Mouse (Mus musculus) liver, embryonic 13.5 days (tissue): ENCODE results near the gene Adgrg5. TPM values are rescaled to one million over a fixed set of nuclear protein-coding genes. Genes with fewer than 3 reads are reported as not detected.

ENCODE experiments used
- ATAC-seq: fragments of 200-750 bp; cut with Nextera tagmentation; 2 replicates; pipeline ENCODE4 v1.8.0; 2017; ENCODE audit warnings: low read depth, mild to moderate bottlenecking, moderate number of reproducible peaks, moderate library complexity
- DNase-seq: peaks from one replicate; pipeline ENCODE4 v3.0.0; 2022
- H3K27ac ChIP-seq: fragments of 300-500 bp; sonication (generic); 2 replicates; pipeline ENCODE4 v1.5.1; 2015; ENCODE audit warnings: moderate library complexity, mild to moderate bottlenecking, inconsistent platforms
- H3K27me3 ChIP-seq: fragments of 300-500 bp; sonication (generic); 2 replicates; pipeline ENCODE4 v1.6.1; 2015; ENCODE audit warnings: mild to moderate bottlenecking, inconsistent platforms
- H3K36me3 ChIP-seq: fragments of 300-500 bp; sonication (generic); 2 replicates; pipeline ENCODE4 v1.6.1; 2015; ENCODE audit warnings: mild to moderate bottlenecking, inconsistent platforms
- H3K4me1 ChIP-seq: fragments of 300-500 bp; sonication (generic); replicated peaks from 2 replicates; pipeline ENCODE4 v1.6.1; 2015; ENCODE audit warnings: inconsistent platforms
- H3K4me2 ChIP-seq: fragments of 300-500 bp; sonication (generic); 2 replicates; pipeline ENCODE4 v1.6.1; 2015; ENCODE audit warnings: inconsistent platforms, mild to moderate bottlenecking, moderate library complexity
- H3K4me3 ChIP-seq: fragments of 300-500 bp; sonication (generic); replicated peaks from 2 replicates; pipeline ENCODE4 v1.5.1; 2015; ENCODE audit warnings: mild to moderate bottlenecking, inconsistent platforms
- H3K9ac ChIP-seq: fragments of 300-500 bp; sonication (generic); 2 replicates; pipeline ENCODE4 v1.6.1; 2015; ENCODE audit warnings: mild to moderate bottlenecking, inconsistent platforms
- H3K9me3 ChIP-seq: fragments of 300-500 bp; sonication (generic); replicated peaks from 2 replicates; pipeline ENCODE4 v1.6.1; 2016; ENCODE audit warnings: inconsistent platforms
- WGBS: fragments of 180-500 bp; shearing (Covaris S2); methylation state at CpG from one replicate; pipeline ENCODE4 v1.1.7; 2015; ENCODE audit not compliant: insufficient replicate concordance; 5-methylcytosine and 5-hydroxymethylcytosine counted together
- polyA plus RNA-seq: library from polyadenylated mRNA; unstranded; fragments of >200 nt; fragmentation: Nextera tagmentation; extraction: Ambion mirVana; gene quantifications from 2 replicates; pipeline ENCODE4 v1.2.1, GENCODE M21; 2015

Adgrg5 gene
- 0.43 and 0.52 TPM in 2 replicates for polyA plus RNA-seq

- DNase-seq (no peak), ATAC-seq (no peak)
- no peaks in the 10 kb centered on the region for H3K36me3 ChIP-seq
- peak within 1 kb of the TSS; percentile 54; the same call in 1 of the 2 replicates for H3K9ac ChIP-seq
- 32% methylated on average over 8 of the region's 8 CpGs for WGBS
- no peak within 1 kb of the TSS for H3K4me3 ChIP-seq
- no peaks in the 10 kb centered on the region for H3K9me3 ChIP-seq
- H3K4me1 ChIP-seq = peaks cover 48% of the 10 kb centered on the region
- peak within 1 kb of the TSS; percentile 46 for H3K4me2 ChIP-seq
- peaks cover 2% of the 10 kb centered on the region for H3K27me3 ChIP-seq
- H3K27ac ChIP-seq = peak within 1 kb of the TSS; percentile 73
Measured at GRCm38 (mm10) chr8:94923405-94923804, at the start of gene Adgrg5. TSS of gene Adgrg5 (plus strand) at chr8:94923694.

GRCm38 (mm10) chr8:94874358-94874757 is 49.1 kb upstream of the Adgrg5 start:
- Histone ChIP-seq H3K4me3 (peak overlapping the region; percentile 85), H3K36me3 (peaks cover 16% of the 10 kb centered on the region), H3K4me2 (peak overlapping the region; percentile 90), H3K27ac (peak overlapping the region; percentile 96), H3K27me3 (peaks cover 55% of the 10 kb centered on the region), H3K4me1 (peaks cover 77% of the 10 kb centered on the region), H3K9me3 (no peaks in the 10 kb centered on the region), H3K9ac (peak overlapping the region; percentile 94)
- peak; percentile 71 for DNase-seq
- ATAC-seq = peak; percentile 41
- WGBS = 11% methylated on average over 6 of the region's 6 CpGs

- Histone ChIP-seq H3K4me3 (peak overlapping the region; percentile 85), H3K9ac (peak overlapping the region; percentile 94), H3K4me2 (peak overlapping the region; percentile 90), H3K27ac (peak overlapping the region; percentile 96), H3K4me1 (peaks cover 68% of the 10 kb centered on the region), H3K27me3 (peaks cover 45% of the 10 kb centered on the region), H3K36me3 (peaks cover 8% of the 10 kb centered on the region), H3K9me3 (no peaks in the 10 kb centered on the region)
- DNase-seq (no peak), ATAC-seq (peak; percentile 46)
- 18% methylated on average over 17 of the region's 17 CpGs for WGBS
Measured at GRCm38 (mm10) chr8:94875096-94875870, 48.2 kb upstream of the Adgrg5 start.

- no peak for DNase-seq
- Histone ChIP-seq H3K4me2 (peak overlapping the region; percentile 90), H3K9me3 (no peaks in the 10 kb centered on the region), H3K27ac (peak overlapping the region; percentile 96), H3K36me3 (peaks cover 3% of the 10 kb centered on the region), H3K27me3 (peaks cover 41% of the 10 kb centered on the region), H3K9ac (peak overlapping the region; percentile 94), H3K4me3 (peak overlapping the region; percentile 85), H3K4me1 (peaks cover 67% of the 10 kb centered on the region)
- WGBS = 1% methylated on average over 13 of the region's 20 CpGs
- peak; percentile 17 for ATAC-seq
Measured at GRCm38 (mm10) chr8:94875871-94876150, 47.7 kb upstream of the Adgrg5 start.

GRCm38 (mm10) chr8:94876197-94876730 is 47.2 kb upstream of the Adgrg5 start, which contains the start of gene Dok4:
TSS of gene Dok4 (minus strand) at chr8:94876330.
- Histone ChIP-seq H3K9ac (peak within 1 kb of the TSS; percentile 94), H3K27me3 (peaks cover 38% of the 10 kb centered on the region), H3K9me3 (no peaks in the 10 kb centered on the region), H3K4me1 (peaks cover 62% of the 10 kb centered on the region), H3K4me2 (peak within 1 kb of the TSS; percentile 90), H3K27ac (peak within 1 kb of the TSS; percentile 96), H3K36me3 (no peaks in the 10 kb centered on the region; the same call in none of the 2 replicates), H3K4me3 (peak within 1 kb of the TSS; percentile 85)
- WGBS = under 1% methylated on average over 26 of the region's 37 CpGs
- ATAC-seq = peak; percentile 84
- peak; percentile 85 for DNase-seq

GRCm38 (mm10) chr8:94876820-94877219 is 46.7 kb upstream of the Adgrg5 start:
- DNase-seq (no peak), ATAC-seq (no peak)
- Histone ChIP-seq H3K36me3 (no peaks in the 10 kb centered on the region; the same call in 1 of the 2 replicates), H3K27ac (peak overlapping the region; percentile 83), H3K4me1 (peaks cover 56% of the 10 kb centered on the region), H3K9me3 (no peaks in the 10 kb centered on the region), H3K9ac (peak overlapping the region; percentile 56), H3K4me3 (peak overlapping the region; percentile 85; the same call in 1 of the 2 replicates), H3K4me2 (peak overlapping the region; percentile 90), H3K27me3 (peaks cover 33% of the 10 kb centered on the region)
- 39% methylated on average over 3 of the region's 3 CpGs for WGBS

- no peak overlapping the region for H3K4me2 ChIP-seq
- no peaks in the 10 kb centered on the region for H3K36me3 ChIP-seq
- H3K27ac ChIP-seq = no peak overlapping the region
- H3K4me3 ChIP-seq = no peak overlapping the region
- H3K9me3 ChIP-seq = no peaks in the 10 kb centered on the region
- H3K9ac ChIP-seq = no peak overlapping the region
- ATAC-seq (no peak), DNase-seq (no peak)
- peaks cover 22% of the 10 kb centered on the region for H3K4me1 ChIP-seq
- H3K27me3 ChIP-seq = peaks cover 17% of the 10 kb centered on the region; the same call in 1 of the 2 replicates
- 57% methylated on average over 4 of the region's 4 CpGs for WGBS
Measured at GRCm38 (mm10) chr8:94880742-94881141, 42.8 kb upstream of the Adgrg5 start.

- ATAC-seq = peak; percentile 81
- WGBS = 28% methylated on average over 14 of the region's 14 CpGs
- H3K4me1 ChIP-seq = peaks cover 35% of the 10 kb centered on the region
- H3K4me2 ChIP-seq = peak overlapping the region; percentile 58
- H3K27ac ChIP-seq = no peak overlapping the region
- DNase-seq = no peak
- no peaks in the 10 kb centered on the region for H3K36me3 ChIP-seq
- peak overlapping the region; percentile 56 for H3K9ac ChIP-seq
- H3K9me3 ChIP-seq = no peaks in the 10 kb centered on the region
- peak overlapping the region; percentile 36 for H3K4me3 ChIP-seq
- peaks cover 39% of the 10 kb centered on the region for H3K27me3 ChIP-seq
Measured at GRCm38 (mm10) chr8:94888383-94889036, 35.0 kb upstream of the Adgrg5 start.

- no peak overlapping the region for H3K4me2 ChIP-seq
- H3K4me1 ChIP-seq = peaks cover 58% of the 10 kb centered on the region
- 0 out of 2 replicates have a peak overlapping the region, but pooled peaks have one; percentile 1 for H3K9ac ChIP-seq
- H3K4me3 ChIP-seq = no peak overlapping the region
- H3K9me3 ChIP-seq = no peaks in the 10 kb centered on the region
- ATAC-seq (no peak; the same call in 1 of the 2 replicates), DNase-seq (no peak)
- no peaks in the 10 kb centered on the region for H3K36me3 ChIP-seq
- no peak overlapping the region for H3K27ac ChIP-seq
- H3K27me3 ChIP-seq = peaks cover 34% of the 10 kb centered on the region
- WGBS = 33% methylated on average over 2 of the region's 2 CpGs
Measured at GRCm38 (mm10) chr8:94892917-94893316, 30.6 kb upstream of the Adgrg5 start.

- Histone ChIP-seq H3K9me3 (no peaks in the 10 kb centered on the region), H3K9ac (peak overlapping the region; percentile 74), H3K27me3 (no peaks in the 10 kb centered on the region), H3K27ac (peak overlapping the region; percentile 98), H3K36me3 (no peaks in the 10 kb centered on the region), H3K4me2 (peak overlapping the region; percentile 73), H3K4me3 (peak overlapping the region; percentile 41), H3K4me1 (peaks cover 74% of the 10 kb centered on the region)
- peak; percentile 97 for ATAC-seq
- peak; percentile 92 for DNase-seq
- 5% methylated on average over 11 of the region's 11 CpGs for WGBS
Measured at GRCm38 (mm10) chr8:94899262-94899661, 24.2 kb upstream of the Adgrg5 start.

- peak overlapping the region; percentile 73 for H3K4me2 ChIP-seq
- no peaks in the 10 kb centered on the region for H3K36me3 ChIP-seq
- H3K27me3 ChIP-seq = no peaks in the 10 kb centered on the region
- H3K9ac ChIP-seq = peak overlapping the region; percentile 62
- WGBS = 28% methylated on average over 6 of the region's 6 CpGs
- peak overlapping the region; percentile 27 for H3K4me3 ChIP-seq
- ATAC-seq (no peak), DNase-seq (no peak)
- peaks cover 69% of the 10 kb centered on the region for H3K4me1 ChIP-seq
- peak overlapping the region; percentile 98 for H3K27ac ChIP-seq
- H3K9me3 ChIP-seq = no peaks in the 10 kb centered on the region
Measured at GRCm38 (mm10) chr8:94900617-94901016, 22.9 kb upstream of the Adgrg5 start.
